Mouse (Mus musculus): ENCODE measurements around the gene Gpha2. TPM values are rescaled to one million over a fixed set of nuclear protein-coding genes. Genes with fewer than 3 reads are reported as not detected.

The Gpha2 gene
- polyA plus RNA-seq, 1 experiment from 2014 or later = not detected

GRCm38 (mm10) chr19:6272053-6272452 lies 45.9 kb downstream of the Gpha2 start:
- Histone ChIP-seq H3K4me1 (replicated peaks; ENCODE audit: control insufficient read depth, insufficient read depth, low read length) (peaks cover 5% of the 10 kb centered on the region), H3K4me2 (ENCODE audit: low read depth, low read length, severe bottlenecking) (no peak overlapping the region), H3K9ac (ENCODE audit: low read length) (no peak overlapping the region; the same call in 1 of the 2 replicates), H3K36me3 (ENCODE audit: control insufficient read depth, insufficient read depth, low read length) (no peaks in the 10 kb centered on the region), H3K27ac (ENCODE audit: low read depth, low read length) (no peak overlapping the region), H3K9me3 (ENCODE audit: control insufficient read depth, low read length) (no peaks in the 10 kb centered on the region), H3K4me3 (ENCODE audit: low read depth, low read length) (no peak overlapping the region), H3K27me3 (ENCODE audit: control insufficient read depth, insufficient read depth, low read length) (no peaks in the 10 kb centered on the region)
- DNase-seq (ENCODE audit: low spot score) = no peak
- 67% methylated on average over 7 of the region's 7 CpGs for WGBS
- ATAC-seq (replicated peaks; ENCODE audit: low FRiP score) = no peak

GRCm38 (mm10) chr19:6272738-6273137 lies 46.6 kb downstream of the Gpha2 start:
- Histone ChIP-seq H3K4me1 (replicated peaks; ENCODE audit: control insufficient read depth, insufficient read depth, low read length) (peaks cover 7% of the 10 kb centered on the region), H3K9ac (ENCODE audit: low read length) (no peak overlapping the region), H3K9me3 (ENCODE audit: control insufficient read depth, low read length) (no peaks in the 10 kb centered on the region), H3K4me3 (ENCODE audit: low read depth, low read length) (no peak overlapping the region), H3K27me3 (ENCODE audit: control insufficient read depth, insufficient read depth, low read length) (no peaks in the 10 kb centered on the region), H3K36me3 (ENCODE audit: control insufficient read depth, insufficient read depth, low read length) (no peaks in the 10 kb centered on the region), H3K27ac (ENCODE audit: low read depth, low read length) (no peak overlapping the region), H3K4me2 (ENCODE audit: low read depth, low read length, severe bottlenecking) (no peak overlapping the region)
- DNase-seq (ENCODE audit: low spot score) (no peak), ATAC-seq (replicated peaks; ENCODE audit: low FRiP score) (no peak)
- 90% methylated on average over 4 of the region's 4 CpGs for WGBS

DNA sequence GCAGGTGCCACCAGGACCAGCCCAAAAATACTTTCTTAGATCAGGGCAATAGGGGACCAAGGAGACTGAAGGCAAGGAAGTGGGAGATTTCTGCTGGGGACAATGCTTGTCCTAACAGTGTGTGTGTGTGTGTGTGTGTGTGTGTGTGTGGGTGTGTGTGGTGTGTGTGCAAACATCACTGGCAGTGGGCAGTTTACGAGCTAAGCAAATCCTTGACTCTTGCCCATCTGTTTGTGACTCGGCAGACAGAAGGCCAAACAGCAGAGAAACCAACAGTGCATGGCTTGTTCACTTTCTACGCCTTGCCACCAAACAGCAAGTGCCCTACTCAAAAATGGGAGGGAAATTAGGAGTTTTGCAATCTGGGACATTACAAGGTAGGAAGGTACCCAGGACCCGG lies 47.4 kb downstream of the Gpha2 start:
- no peak for ATAC-seq (replicated peaks; ENCODE audit: low FRiP score)

GRCm38 (mm10) chr19:6273998-6274608 lies 47.9 kb downstream of the Gpha2 start:
- Histone ChIP-seq H3K4me1 (replicated peaks; ENCODE audit: control insufficient read depth, insufficient read depth, low read length) (peaks cover 14% of the 10 kb centered on the region), H3K4me3 (ENCODE audit: low read depth, low read length) (no peak overlapping the region), H3K36me3 (ENCODE audit: control insufficient read depth, insufficient read depth, low read length) (no peaks in the 10 kb centered on the region), H3K9me3 (ENCODE audit: control insufficient read depth, low read length) (no peaks in the 10 kb centered on the region), H3K9ac (ENCODE audit: low read length) (no peak overlapping the region), H3K27ac (ENCODE audit: low read depth, low read length) (no peak overlapping the region), H3K27me3 (ENCODE audit: control insufficient read depth, insufficient read depth, low read length) (no peaks in the 10 kb centered on the region), H3K4me2 (ENCODE audit: low read depth, low read length, severe bottlenecking) (no peak overlapping the region)
- WGBS = 92% methylated on average over 13 of the region's 13 CpGs
- ATAC-seq (replicated peaks; ENCODE audit: low FRiP score) = no peak
- no peak for DNase-seq (ENCODE audit: low spot score)

More for the DNA sequence above, 47.4 kb downstream of the Gpha2 start:
- WGBS = 89% methylated on average over 4 of the region's 4 CpGs
- H3K27ac ChIP-seq (ENCODE audit: low read depth, low read length) = no peak overlapping the region
- H3K9me3 ChIP-seq (ENCODE audit: control insufficient read depth, low read length) = no peaks in the 10 kb centered on the region
- H3K4me3 ChIP-seq (ENCODE audit: low read depth, low read length) = no peak overlapping the region
- no peaks in the 10 kb centered on the region for H3K36me3 ChIP-seq (ENCODE audit: control insufficient read depth, insufficient read depth, low read length)
- no peak overlapping the region for H3K9ac ChIP-seq (ENCODE audit: low read length)
- H3K27me3 ChIP-seq (ENCODE audit: control insufficient read depth, insufficient read depth, low read length) = no peaks in the 10 kb centered on the region
- no peak overlapping the region for H3K4me2 ChIP-seq (ENCODE audit: low read depth, low read length, severe bottlenecking)
- peaks cover 13% of the 10 kb centered on the region for H3K4me1 ChIP-seq (replicated peaks; ENCODE audit: control insufficient read depth, insufficient read depth, low read length)
- no peak for DNase-seq (ENCODE audit: low spot score)

DNA sequence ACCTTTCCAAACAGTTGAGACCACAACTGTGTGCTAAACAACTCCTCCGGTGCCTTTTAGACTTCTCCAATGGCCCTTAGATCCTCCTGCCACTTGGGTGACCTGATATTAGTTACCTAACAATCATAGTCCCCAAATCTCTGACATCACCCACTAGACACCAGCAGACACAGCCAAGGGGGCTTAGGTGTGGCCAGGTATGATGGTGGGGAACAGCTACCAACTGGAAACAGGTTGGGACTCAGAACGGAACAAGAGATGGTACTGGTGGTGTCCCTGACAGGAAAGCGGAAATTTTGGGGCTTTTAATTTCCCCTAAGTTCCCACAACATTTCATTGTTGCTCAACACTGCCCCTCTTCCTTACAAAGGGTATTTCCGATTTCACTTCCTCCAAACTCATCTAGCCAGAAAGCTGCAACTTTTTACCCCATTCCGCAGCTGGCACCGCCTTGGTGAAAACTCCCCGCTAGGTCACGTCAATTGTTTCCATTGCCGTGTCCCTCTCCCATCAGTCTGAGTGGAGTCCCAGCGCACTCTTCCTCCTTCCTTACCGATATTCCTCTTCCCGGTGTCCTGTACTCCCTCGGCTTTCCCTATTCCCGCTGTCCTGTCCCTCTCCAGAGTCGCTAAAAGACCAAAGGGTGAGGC lies 49.7 kb downstream of the Gpha2 start:
- Histone ChIP-seq H3K9ac (ENCODE audit: low read length) (peak overlapping the region; percentile 77), H3K9me3 (ENCODE audit: control insufficient read depth, low read length) (no peaks in the 10 kb centered on the region), H3K27ac (ENCODE audit: low read depth, low read length) (peak overlapping the region; percentile 66), H3K4me1 (replicated peaks; ENCODE audit: control insufficient read depth, insufficient read depth, low read length) (peaks cover 18% of the 10 kb centered on the region), H3K4me2 (ENCODE audit: low read depth, low read length, severe bottlenecking) (peak overlapping the region; percentile 95), H3K27me3 (ENCODE audit: control insufficient read depth, insufficient read depth, low read length) (no peaks in the 10 kb centered on the region), H3K4me3 (ENCODE audit: low read depth, low read length) (peak overlapping the region; percentile 86), H3K36me3 (ENCODE audit: control insufficient read depth, insufficient read depth, low read length) (no peaks in the 10 kb centered on the region; the same call in 1 of the 2 replicates)
- DNase-seq (ENCODE audit: low spot score) (no peak), ATAC-seq (replicated peaks; ENCODE audit: low FRiP score) (no peak; the same call in 1 of the 2 replicates)
- WGBS = 7% methylated on average over 15 of the region's 15 CpGs

DNA sequence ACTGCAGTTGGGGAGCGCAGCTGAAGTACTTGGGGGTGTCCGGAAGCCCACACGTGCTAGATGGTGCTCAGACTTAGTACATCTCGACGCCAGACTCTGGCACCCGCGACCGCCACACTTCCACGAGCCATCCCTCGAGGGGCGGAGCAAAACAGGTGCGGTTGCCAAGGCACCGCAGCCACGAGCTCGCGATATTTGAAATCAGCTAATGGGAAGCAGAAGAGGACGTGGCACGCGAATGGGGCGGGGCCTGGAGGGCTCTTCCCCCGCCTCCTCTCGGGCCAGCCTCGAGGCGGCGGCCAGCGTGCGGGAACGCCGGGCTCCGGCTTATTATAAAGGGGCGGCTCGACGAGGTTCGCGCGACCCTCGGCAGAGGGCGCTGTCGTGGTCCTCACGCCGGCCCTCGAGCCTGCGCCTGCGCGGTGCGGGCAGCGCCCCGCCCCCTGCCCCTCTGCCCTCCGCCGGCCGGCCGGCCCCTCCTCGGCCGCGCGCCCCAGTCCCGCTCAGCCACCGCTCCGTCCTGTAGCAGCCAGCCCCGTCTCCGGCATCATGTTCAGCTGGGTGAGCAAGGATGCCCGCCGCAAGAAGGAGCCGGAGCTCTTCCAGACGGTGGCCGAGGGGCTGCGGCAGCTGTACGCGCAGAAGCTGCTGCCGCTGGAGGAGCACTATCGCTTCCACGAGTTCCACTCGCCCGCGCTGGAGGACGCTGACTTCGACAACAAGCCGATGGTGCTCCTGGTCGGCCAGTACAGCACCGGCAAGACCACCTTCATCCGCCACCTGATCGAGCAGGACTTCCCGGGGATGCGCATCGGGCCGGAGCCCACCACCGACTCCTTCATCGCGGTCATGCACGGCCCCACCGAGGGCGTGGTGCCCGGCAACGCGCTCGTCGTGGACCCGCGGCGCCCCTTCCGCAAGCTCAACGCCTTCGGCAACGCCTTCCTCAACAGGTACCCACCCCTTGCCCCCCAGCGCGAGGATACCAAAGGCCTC lies 50.5 kb downstream of the Gpha2 start, which contains the start of gene Ehd1:
Gene Ehd1 (plus strand): TSS at position 300 of the 996 bp plus-strand sequence.
- under 1% methylated on average over 106 of the region's 106 CpGs for WGBS

More for the DNA sequence above, 50.5 kb downstream of the Gpha2 start, which contains the start of gene Ehd1:
- H3K4me2 ChIP-seq (ENCODE audit: low read depth, low read length, severe bottlenecking) = peak within 1 kb of the TSS; percentile 95
- ATAC-seq (replicated peaks; ENCODE audit: low FRiP score) (peak; percentile 94), DNase-seq (ENCODE audit: low spot score) (peak; percentile 99)
- H3K4me1 ChIP-seq (replicated peaks; ENCODE audit: control insufficient read depth, insufficient read depth, low read length) = peaks cover 18% of the 10 kb centered on the region
- peak within 1 kb of the TSS; percentile 86 for H3K4me3 ChIP-seq (ENCODE audit: low read depth, low read length)
- peak within 1 kb of the TSS; percentile 66 for H3K27ac ChIP-seq (ENCODE audit: low read depth, low read length)
- H3K9me3 ChIP-seq (ENCODE audit: control insufficient read depth, low read length) = no peaks in the 10 kb centered on the region
- no peaks in the 10 kb centered on the region for H3K27me3 ChIP-seq (ENCODE audit: control insufficient read depth, insufficient read depth, low read length)
- peak within 1 kb of the TSS; percentile 81 for H3K9ac ChIP-seq (ENCODE audit: low read length)
- H3K36me3 ChIP-seq (ENCODE audit: control insufficient read depth, insufficient read depth, low read length) = no peaks in the 10 kb centered on the region; the same call in 1 of the 2 replicates

MicroRNA genes within 50 kb of the gene (microRNA counts, 519-probe panel; counts per million panel counts)
- 31.2 counts per million for microRNA mmu-miR-192

Small RNA genes lying within 50 kb of the gene (microRNA-seq; reads per million reads assigned to microRNA genes)
- gene Mir192 (ENCODE audit: insufficient number of aligned reads) (103 reads per million, percentile 35 among the genes with 10 or more reads in this experiment), gene Mir194-2 (ENCODE audit: insufficient number of aligned reads) (107 reads per million, percentile 35 among the genes with 10 or more reads in this experiment)

Other genes starting within 250 kb of the Gpha2 start
- gene Slc22a20, start 240.2 kb upstream of the Gpha2 start, polyA plus RNA-seq (2014; fragmentation: Nextera tagmentation; extraction: Ambion mirVana) = not detected in 2 replicates
- 3.9 and 5.3 TPM in 2 replicates for gene Capn1, start 210.5 kb upstream of the Gpha2 start, polyA plus RNA-seq (2014; fragmentation: Nextera tagmentation; extraction: Ambion mirVana)
- gene Syvn1, start 179.8 kb upstream of the Gpha2 start, polyA plus RNA-seq (2014; fragmentation: Nextera tagmentation; extraction: Ambion mirVana) = 29.1 and 35.8 TPM in 2 replicates
- gene Mrpl49, start 168.6 kb upstream of the Gpha2 start, polyA plus RNA-seq (2014; fragmentation: Nextera tagmentation; extraction: Ambion mirVana) = 86.8 and 89.2 TPM in 2 replicates
- 729 and 755 TPM in 2 replicates for gene Fau, start 168.5 kb upstream of the Gpha2 start, polyA plus RNA-seq (2014; fragmentation: Nextera tagmentation; extraction: Ambion mirVana)
- 39.6 and 42.5 TPM in 2 replicates for gene Znhit2, start 165.2 kb upstream of the Gpha2 start, polyA plus RNA-seq (2014; fragmentation: Nextera tagmentation; extraction: Ambion mirVana)
- 31.7 and 33.3 TPM in 2 replicates for gene Tm7sf2, start 158.0 kb upstream of the Gpha2 start, polyA plus RNA-seq (2014; fragmentation: Nextera tagmentation; extraction: Ambion mirVana)
- 60.3 and 61.8 TPM in 2 replicates for gene Vps51, start 149.1 kb upstream of the Gpha2 start, polyA plus RNA-seq (2014; fragmentation: Nextera tagmentation; extraction: Ambion mirVana)
- gene Tmem262, start 146.3 kb upstream of the Gpha2 start, polyA plus RNA-seq (2014; fragmentation: Nextera tagmentation; extraction: Ambion mirVana) = not detected in 2 replicates
- gene Gm28374, start 144.1 kb upstream of the Gpha2 start, polyA plus RNA-seq (2014; fragmentation: Nextera tagmentation; extraction: Ambion mirVana) = 1.2 and 1.5 TPM in 2 replicates
- gene Zfpl1, start 141.4 kb upstream of the Gpha2 start, polyA plus RNA-seq (2014; fragmentation: Nextera tagmentation; extraction: Ambion mirVana) = 62.5 and 75.0 TPM in 2 replicates
- 75.5 and 76.7 TPM in 2 replicates for gene Cdca5, start 141.4 kb upstream of the Gpha2 start, polyA plus RNA-seq (2014; fragmentation: Nextera tagmentation; extraction: Ambion mirVana)
- 0.90 and 1.3 TPM in 2 replicates for gene AC131692.1, start 132.0 kb upstream of the Gpha2 start, polyA plus RNA-seq (2014; fragmentation: Nextera tagmentation; extraction: Ambion mirVana)
- gene Naaladl1, start 120.6 kb upstream of the Gpha2 start, polyA plus RNA-seq (2014; fragmentation: Nextera tagmentation; extraction: Ambion mirVana) = 0.93 and 1.0 TPM in 2 replicates
- gene Sac3d1, start 107.7 kb upstream of the Gpha2 start, polyA plus RNA-seq (2014; fragmentation: Nextera tagmentation; extraction: Ambion mirVana) = 64.5 and 73.7 TPM in 2 replicates
- 27.4 and 30.9 TPM in 2 replicates for gene Snx15, start 98.1 kb upstream of the Gpha2 start, polyA plus RNA-seq (2014; fragmentation: Nextera tagmentation; extraction: Ambion mirVana)
- gene Batf2, start 85.4 kb upstream of the Gpha2 start, polyA plus RNA-seq (2014; fragmentation: Nextera tagmentation; extraction: Ambion mirVana) = not detected in 2 replicates
- 72.2 and 79.6 TPM in 2 replicates for gene Arl2, start 84.8 kb upstream of the Gpha2 start, polyA plus RNA-seq (2014; fragmentation: Nextera tagmentation; extraction: Ambion mirVana)
- gene Majin, start 42.0 kb upstream of the Gpha2 start, polyA plus RNA-seq (2014; fragmentation: Nextera tagmentation; extraction: Ambion mirVana) = not detected in 2 replicates
- gene Ppp2r5b, start 9.5 kb downstream of the Gpha2 start, polyA plus RNA-seq (2014; fragmentation: Nextera tagmentation; extraction: Ambion mirVana) = 41.4 and 45.6 TPM in 2 replicates
- 12.3 and 14.6 TPM in 2 replicates for gene Atg2a, start 15.3 kb downstream of the Gpha2 start, polyA plus RNA-seq (2014; fragmentation: Nextera tagmentation; extraction: Ambion mirVana)
- gene Ehd1, start 50.3 kb downstream of the Gpha2 start, polyA plus RNA-seq (2014; fragmentation: Nextera tagmentation; extraction: Ambion mirVana) = 72.6 and 74.2 TPM in 2 replicates
- gene Cdc42bpg, start 80.1 kb downstream of the Gpha2 start, polyA plus RNA-seq (2014; fragmentation: Nextera tagmentation; extraction: Ambion mirVana) = 0.55 TPM in 2 replicates
- gene Men1, start 108.6 kb downstream of the Gpha2 start, polyA plus RNA-seq (2014; fragmentation: Nextera tagmentation; extraction: Ambion mirVana) = 83.5 and 97.8 TPM in 2 replicates
- 11.8 and 13.7 TPM in 2 replicates for gene Map4k2, start 114.8 kb downstream of the Gpha2 start, polyA plus RNA-seq (2014; fragmentation: Nextera tagmentation; extraction: Ambion mirVana)
- gene Sf1, start 137.3 kb downstream of the Gpha2 start, polyA plus RNA-seq (2014; fragmentation: Nextera tagmentation; extraction: Ambion mirVana) = 275 and 283 TPM in 2 replicates
- gene Pygm, start 158.0 kb downstream of the Gpha2 start, polyA plus RNA-seq (2014; fragmentation: Nextera tagmentation; extraction: Ambion mirVana) = 1.2 TPM in 2 replicates
- 9.5 and 12.9 TPM in 2 replicates for gene Rasgrp2, start 173.0 kb downstream of the Gpha2 start, polyA plus RNA-seq (2014; fragmentation: Nextera tagmentation; extraction: Ambion mirVana)
- gene Nrxn2, start 192.4 kb downstream of the Gpha2 start, polyA plus RNA-seq (2014; fragmentation: Nextera tagmentation; extraction: Ambion mirVana) = 8.1 and 10.4 TPM in 2 replicates

All from forebrain, embryonic 11.5 days (tissue).